Mouse (Mus musculus) lung, adult 2 months (tissue): ENCODE results near the gene Pou2f1. TPM values are rescaled to one million over a fixed set of nuclear protein-coding genes. Genes with fewer than 3 reads are reported as not detected.

Experiments
- DNase-seq: peaks from one replicate; pipeline ENCODE4 v3.0.0; 2022
- H3K4me1 ChIP-seq: fragments of 200-500 bp; 2 replicates; pipeline ENCODE4 v1.6.1; 2011; ENCODE audit warnings: low read length; ENCODE audit not compliant: control insufficient read depth, insufficient read depth
- H3K4me3 ChIP-seq: fragments of 200-500 bp; replicated peaks from 2 replicates; pipeline ENCODE3; 2011; ENCODE audit warnings: low read depth, mild to moderate bottlenecking, control low read depth, low read length; ENCODE audit errors: extremely low read depth
- CTCF ChIP-seq: fragments of 200-500 bp; IDR thresholded peaks from 2 replicates; pipeline ENCODE4 v1.5.1; 2011; ENCODE audit warnings: mild to moderate bottlenecking, low read length, control low read depth; ENCODE audit not compliant: insufficient read depth
- POLR2A ChIP-seq: fragments of 200-500 bp; IDR thresholded peaks from 2 replicates; pipeline ENCODE4 v1.6.1; 2011; ENCODE audit warnings: low read depth, mild to moderate bottlenecking, control low read depth, low read length, borderline replicate concordance; ENCODE audit errors: extremely low read depth
- WGBS: fragments of 180-500 bp; shearing (Covaris S2); methylation state at CpG from one replicate; pipeline ENCODE4 v1.1.7; 2018; 5-methylcytosine and 5-hydroxymethylcytosine counted together
- polyA plus RNA-seq: library from polyadenylated mRNA; depleted of rRNA; stranded (reverse); fragments of >200 nt; gene quantifications from 2 replicates; pipeline ENCODE4 v1.2.3, GENCODE M21; 2012; rRNA removed

Gene Pou2f1
- 13.7 and 17.9 TPM in 2 replicates for polyA plus RNA-seq

DNA sequence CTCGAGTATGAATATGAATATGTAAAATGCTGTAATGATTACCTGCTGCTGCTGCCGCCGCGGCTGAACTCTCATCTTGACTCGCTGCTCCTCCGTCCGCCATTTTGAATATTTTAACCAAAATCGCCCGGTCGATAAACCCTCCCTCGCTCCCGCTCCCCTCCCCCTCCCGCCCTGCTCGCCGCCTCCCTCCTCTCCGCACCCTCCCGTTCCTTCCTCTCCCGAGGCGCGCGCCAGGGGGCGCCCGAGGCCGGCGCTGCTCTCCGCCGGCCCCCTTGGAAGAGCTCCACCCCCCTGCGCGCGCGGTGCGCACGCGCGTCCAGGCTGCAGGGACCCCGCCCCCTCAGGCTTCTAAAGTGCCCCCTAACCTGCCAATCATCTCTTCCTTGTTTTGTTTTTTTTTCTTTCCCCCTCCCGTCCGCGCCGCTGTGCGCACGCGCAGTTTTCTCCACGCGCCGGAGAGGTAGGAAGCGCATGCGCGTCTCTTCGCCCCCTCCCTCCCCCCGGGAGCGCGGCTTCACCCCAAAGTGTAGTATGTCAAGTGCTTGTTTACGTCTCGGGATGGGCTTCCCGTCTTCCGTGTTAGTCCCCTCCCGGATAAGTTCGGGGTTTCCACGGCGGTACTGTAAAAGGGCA is at the start of gene Pou2f1:
Gene Pou2f1 (minus strand): TSS at position 159 of the 636 bp plus-strand sequence.
- peak; percentile 92 for DNase-seq
- 1% methylated on average over 61 of the region's 61 CpGs for WGBS
- H3K4me3 ChIP-seq, result peak within 1 kb of the TSS; percentile 97
- H3K4me1 ChIP-seq, result peaks cover 6% of the 10 kb centered on the region
- TF ChIP-seq CTCF (peak; percentile 23), POLR2A (peak; percentile 67; the same call in 1 of the 2 replicates)

- WGBS, result 34% methylated on average over 11 of the region's 11 CpGs
- no peak for TF ChIP-seq CTCF
- TF ChIP-seq POLR2A, result no peak
- peaks cover 6% of the 10 kb centered on the region for H3K4me1 ChIP-seq
- no peak overlapping the region for H3K4me3 ChIP-seq
- DNase-seq, result no peak
These were observed 46.8 kb upstream of the Pou2f1 start for GRCm38 (mm10) chr1:166049046-166049827.

DNA sequence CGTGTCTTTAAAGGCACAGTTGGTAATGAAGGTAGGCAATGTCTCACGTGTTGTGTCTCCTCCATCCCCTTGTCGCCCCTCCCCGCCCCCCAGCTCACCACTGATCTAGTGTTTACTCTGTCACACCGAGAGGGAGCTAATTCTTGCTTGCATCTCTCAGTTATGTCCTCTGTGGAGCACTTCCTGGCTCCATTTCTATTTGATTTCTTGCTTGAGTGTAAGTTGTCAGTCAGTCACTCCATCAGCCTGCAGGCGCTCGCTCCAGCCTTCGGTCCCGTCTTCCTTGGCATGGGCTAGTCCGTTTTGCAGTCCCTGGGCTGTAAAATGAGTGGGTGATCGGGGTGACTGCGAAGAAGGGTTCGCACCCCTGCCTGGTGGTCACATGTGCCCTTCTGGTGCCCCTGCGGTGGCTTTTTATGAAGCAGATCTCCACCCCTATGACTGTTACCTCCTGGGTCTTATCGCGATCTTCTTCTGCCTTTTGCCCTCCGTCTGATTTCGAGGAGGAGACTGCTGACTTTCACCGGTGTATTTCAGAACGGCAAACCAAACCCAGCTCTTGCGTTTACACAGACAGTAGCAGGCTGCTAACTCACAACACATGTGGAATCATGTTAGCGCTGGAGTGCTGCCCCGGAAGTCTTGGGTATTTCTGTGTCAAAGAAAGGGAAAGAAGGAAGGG is 45.9 kb upstream of the Pou2f1 start:
- 1% methylated on average over 23 of the region's 23 CpGs for WGBS
- peak; percentile 10 for DNase-seq
- TF ChIP-seq CTCF (no peak), POLR2A (no peak)
- H3K4me3 ChIP-seq, result peak overlapping the region; percentile 42
- H3K4me1 ChIP-seq, result peaks cover 6% of the 10 kb centered on the region

DNA sequence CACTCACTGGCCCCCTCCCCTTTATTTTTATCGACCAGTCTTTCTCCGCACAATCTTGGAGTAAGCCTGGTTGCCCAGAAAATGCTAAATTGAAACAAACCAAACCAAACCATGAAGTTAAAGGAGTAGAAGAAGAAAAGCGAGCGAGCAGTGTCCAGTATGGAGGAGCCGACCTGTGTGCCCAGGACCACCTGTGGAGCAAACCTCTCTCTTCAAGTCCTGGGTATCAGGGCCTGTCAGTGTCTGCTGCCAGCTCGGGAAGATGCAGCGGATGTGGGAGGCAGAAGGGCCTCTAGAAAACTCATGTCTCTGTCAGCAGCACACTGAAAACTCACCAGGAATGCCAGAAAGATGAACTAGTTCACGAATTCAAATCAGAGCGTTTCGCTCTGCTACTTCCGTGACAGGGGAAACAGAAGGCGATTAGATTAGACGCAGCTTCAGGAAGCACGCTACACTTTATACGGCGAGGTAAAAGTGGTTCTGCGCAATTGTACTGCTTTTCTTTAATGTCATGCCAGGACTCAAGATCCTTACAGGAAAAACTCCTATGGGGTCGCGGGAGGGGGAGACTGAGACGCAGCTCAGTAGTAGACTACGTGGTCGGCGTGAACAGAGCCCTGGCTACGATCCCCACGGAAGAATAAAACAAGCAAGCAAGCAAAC is 45.2 kb upstream of the Pou2f1 start:
- WGBS, result 13% methylated on average over 25 of the region's 25 CpGs
- H3K4me1 ChIP-seq, result peaks cover 6% of the 10 kb centered on the region
- DNase-seq, result no peak

DNA sequence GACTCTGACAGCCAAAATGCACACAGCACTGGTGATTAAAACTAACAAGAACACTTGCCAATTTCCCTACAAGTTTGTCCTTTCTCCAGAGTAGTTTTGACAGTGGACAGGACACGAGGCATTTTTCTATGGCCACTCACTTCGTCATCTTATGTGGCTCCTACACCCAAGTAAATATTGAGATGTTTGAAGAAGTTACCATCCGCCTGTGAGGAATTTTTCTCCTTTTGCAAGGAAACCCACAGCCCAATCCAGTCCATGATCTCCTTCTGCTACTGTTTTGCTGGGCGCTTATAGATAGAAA is 43.4 kb upstream of the Pou2f1 start:
- Histone ChIP-seq H3K4me3 (no peak overlapping the region), H3K4me1 (peaks cover 6% of the 10 kb centered on the region)
- DNase-seq, result no peak
- TF ChIP-seq CTCF (no peak), POLR2A (no peak)
- 66% methylated on average over 4 of the region's 4 CpGs for WGBS

More for the DNA sequence above, 45.2 kb upstream of the Pou2f1 start:
- TF ChIP-seq POLR2A, result no peak
- TF ChIP-seq CTCF, result no peak
- peak overlapping the region; percentile 42 for H3K4me3 ChIP-seq

DNA sequence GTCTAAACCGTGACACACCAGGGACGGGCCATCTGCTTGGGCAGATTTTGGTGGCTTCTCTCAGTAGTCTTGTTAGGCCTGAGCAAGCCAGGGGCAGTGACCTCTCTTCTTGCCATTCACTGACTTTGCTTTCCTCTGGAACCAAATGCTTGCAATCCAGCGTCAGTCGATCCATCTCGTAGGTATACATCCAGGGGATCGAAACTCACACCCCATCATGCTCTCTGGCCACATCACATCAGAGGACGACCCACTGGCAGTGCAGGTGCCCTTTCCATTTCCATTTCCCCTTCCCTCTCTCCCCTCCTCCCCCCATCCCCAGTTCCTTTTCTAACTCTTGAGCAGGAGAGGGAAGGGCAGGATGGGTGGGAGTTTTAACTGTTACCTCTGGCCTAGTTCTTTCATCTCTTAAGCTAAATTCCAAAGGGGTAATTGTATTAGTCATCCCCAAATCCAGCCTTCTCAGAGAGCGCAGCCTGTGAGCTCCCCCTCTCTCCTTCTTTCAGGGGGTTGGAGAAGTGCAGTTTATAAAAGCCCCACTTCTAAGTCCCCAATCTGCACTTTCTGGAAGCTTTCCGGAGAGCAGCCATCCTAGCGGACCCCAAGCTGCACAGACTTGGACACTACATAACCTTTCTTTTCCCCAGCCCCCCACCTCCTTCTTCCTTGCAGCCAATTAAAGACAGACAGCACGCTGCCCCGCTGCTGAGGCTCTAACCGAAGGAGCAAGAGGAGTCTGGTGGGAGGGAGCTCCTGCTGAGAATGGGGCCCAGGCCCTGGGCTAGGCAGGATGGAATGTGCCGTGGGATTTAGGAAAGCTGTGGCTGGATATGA is 42.8 kb upstream of the Pou2f1 start:
- H3K4me3 ChIP-seq, result no peak overlapping the region
- TF ChIP-seq POLR2A, result no peak
- no peak for TF ChIP-seq CTCF
- no peak for DNase-seq
- WGBS, result 67% methylated on average over 14 of the region's 14 CpGs
- H3K4me1 ChIP-seq, result peaks cover 6% of the 10 kb centered on the region

- peaks cover 6% of the 10 kb centered on the region for H3K4me1 ChIP-seq
- no peak overlapping the region for H3K4me3 ChIP-seq
- TF ChIP-seq CTCF (no peak), POLR2A (no peak)
- DNase-seq, result no peak
- 65% methylated on average over 21 of the region's 21 CpGs for WGBS
These were observed 41.1 kb upstream of the Pou2f1 start for GRCm38 (mm10) chr1:166043451-166044149.

DNA sequence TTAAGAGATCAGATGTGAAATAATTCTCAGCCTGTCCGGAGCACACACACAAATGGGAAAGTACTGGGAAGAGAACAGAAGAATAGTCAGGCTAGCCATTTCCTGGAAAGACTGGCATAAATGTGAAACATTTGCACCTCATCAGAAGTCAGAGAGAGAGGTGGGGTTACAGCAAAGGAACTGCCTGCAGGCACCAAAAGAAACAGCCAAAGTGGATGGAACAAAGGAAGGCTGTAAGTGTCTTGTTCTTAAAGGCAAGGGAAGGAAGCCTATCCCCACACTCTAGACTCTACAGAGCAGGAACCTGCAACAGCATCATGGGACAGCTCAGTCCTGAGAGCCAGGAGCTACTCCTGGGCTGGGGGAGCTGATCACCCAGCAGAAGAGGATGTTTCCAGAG is 39.0 kb upstream of the Pou2f1 start:
- WGBS, result 58% methylated on average over 1 of the region's 1 CpGs
- TF ChIP-seq CTCF (no peak), POLR2A (no peak)
- no peak overlapping the region for H3K4me3 ChIP-seq
- DNase-seq, result no peak
- no peaks in the 10 kb centered on the region for H3K4me1 ChIP-seq
